Mouse (Mus musculus) heart, postnatal 4 days (tissue): ENCODE results near the gene Fgfr2. TPM values are rescaled to one million over a fixed set of nuclear protein-coding genes. Genes with fewer than 3 reads are reported as not detected.

ENCODE experiments used
- DNase-seq: peaks from one replicate; pipeline ENCODE4 v3.0.0; 2021
- total RNA-seq, 2 experiments: library from RNA; stranded (reverse); gene quantifications; 2 replicates each; pipeline ENCODE4 v1.2.3; 2021

Fgfr2 gene
- total RNA-seq, 2 experiments from 2014 or later: 10.2 to 10.6 TPM

DNA sequence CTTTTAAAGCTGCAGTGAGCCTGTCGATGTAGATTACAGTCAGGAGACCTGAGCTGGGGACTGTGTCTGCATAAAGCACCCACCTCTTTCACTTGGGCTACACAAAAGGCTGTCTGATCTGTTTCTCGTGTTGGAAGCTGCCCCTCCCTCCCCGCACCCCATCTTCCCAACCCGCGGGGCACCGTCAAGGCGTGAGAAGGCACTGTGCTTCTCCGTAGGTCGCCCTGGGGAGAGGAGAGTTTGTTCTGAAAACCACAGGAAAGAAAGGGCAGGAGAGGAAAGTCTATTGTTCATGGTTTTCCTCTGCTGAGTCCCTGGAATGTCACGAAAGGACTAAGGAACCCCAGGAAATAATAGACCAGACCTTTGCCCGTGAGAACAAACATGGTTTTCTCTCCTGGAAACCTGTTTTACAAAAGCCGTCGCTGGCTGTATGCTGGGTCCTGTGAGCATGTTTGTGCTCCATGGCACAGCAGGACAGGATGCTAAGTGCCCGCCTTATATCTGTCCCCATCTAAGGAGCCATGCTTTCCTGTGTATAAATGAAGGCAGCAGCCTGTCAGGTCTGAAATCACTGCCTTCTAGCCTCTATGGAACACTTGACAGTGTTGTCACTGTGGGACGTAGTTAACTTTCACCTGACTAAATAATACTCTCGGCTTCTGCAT, 2403.1 kb downstream of the Fgfr2 start:
- no peak for DNase-seq

DNA sequence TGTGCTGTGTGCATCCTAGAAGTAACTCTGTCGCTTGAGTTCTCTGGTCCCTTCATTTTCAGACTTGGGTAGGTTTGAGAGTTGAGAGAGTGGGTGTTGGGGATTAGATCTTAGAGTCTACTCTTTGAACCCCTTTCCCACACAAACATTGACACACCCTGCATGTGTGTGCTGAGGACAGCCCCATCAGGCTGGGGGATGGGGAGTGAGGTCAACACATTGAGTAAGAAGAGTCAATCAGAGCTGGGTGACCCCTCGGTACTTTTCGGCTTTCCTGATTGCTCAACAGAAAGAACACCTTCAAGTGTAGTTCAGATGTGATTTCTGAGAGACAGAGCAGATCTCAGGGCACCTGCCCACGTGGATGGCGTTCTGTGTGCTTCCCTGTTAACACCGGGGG, 2406.2 kb downstream of the Fgfr2 start:
- DNase-seq: no peak

DNA sequence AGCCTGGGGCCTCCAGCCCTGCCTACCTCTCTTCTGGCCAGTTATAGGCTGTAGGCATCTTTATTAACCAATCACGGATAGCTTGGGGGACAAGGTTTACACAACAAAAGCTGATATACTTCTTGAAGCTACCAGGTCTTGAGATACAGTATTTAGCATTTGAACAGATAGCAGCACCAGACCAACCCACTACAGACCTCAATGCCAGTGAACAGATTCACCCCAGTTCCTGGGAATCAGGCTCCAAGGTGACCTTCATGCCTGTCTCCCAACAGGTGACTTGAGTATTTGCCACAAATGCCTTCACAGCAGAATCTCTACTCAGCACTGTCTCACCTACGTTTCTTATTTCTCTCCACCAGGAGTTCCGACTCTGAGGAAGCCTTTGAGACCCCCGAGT, 2406.8 kb downstream of the Fgfr2 start:
- no peak for DNase-seq

DNA sequence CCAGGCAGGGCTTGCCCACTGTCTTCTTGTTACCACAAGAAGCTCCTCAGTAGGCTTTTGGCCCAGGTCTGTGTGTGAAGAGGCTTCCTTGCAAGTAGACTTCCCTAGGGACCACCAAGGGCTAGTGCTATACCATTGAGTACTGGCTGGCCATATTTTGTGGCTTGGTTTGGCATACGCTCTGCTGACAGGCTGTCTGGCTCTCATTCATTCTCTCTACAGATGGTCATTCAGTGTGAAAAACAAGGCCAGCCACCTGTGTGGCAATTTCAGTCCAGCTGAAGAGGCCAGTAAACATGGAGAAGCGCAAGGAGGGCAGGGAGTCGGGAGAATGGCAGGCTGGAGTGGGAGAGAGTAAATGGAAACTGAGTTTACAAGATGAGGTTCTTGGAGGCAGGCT, 2407.7 kb downstream of the Fgfr2 start:
- DNase-seq: no peak

DNA sequence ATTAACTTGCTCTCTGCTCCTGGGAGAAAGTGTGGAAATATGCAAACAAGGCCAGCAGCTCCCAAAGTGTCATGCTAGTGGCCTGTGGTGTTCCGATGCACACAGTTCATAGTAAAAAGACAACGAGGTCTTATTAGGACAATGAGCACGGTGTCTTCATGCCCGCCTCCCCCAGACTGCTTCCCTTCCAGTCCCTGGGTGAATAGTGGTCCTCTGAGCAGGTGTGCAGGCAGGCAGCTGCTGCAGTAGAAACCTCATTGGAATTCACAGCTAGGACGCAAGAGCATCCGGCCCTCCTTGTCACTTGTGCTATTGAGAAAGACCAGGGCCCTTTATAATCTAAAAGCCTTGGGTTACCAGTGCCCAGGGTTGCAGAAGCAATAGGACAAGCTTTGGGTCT, 2409.8 kb downstream of the Fgfr2 start:
- no peak for DNase-seq

DNA sequence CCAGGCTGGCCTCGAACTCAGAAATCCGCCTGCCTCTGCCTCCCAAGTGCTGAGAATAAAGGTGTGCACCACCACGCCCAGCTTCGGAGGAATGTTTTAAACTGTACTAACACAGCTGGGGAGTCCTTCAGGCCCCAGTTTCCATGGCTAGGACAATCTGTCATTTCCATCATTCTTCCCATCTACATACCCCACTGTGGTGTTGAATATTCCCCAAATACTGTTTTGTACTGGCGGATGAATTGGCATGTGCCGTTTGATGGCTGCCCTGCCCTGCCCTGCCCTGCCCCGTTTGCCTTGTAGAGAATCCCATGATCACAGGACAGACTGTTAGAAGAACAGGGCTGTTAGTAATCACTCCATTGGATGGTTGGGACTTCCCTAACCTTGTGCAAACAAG, 2411.3 kb downstream of the Fgfr2 start:
- DNase-seq: no peak

DNA sequence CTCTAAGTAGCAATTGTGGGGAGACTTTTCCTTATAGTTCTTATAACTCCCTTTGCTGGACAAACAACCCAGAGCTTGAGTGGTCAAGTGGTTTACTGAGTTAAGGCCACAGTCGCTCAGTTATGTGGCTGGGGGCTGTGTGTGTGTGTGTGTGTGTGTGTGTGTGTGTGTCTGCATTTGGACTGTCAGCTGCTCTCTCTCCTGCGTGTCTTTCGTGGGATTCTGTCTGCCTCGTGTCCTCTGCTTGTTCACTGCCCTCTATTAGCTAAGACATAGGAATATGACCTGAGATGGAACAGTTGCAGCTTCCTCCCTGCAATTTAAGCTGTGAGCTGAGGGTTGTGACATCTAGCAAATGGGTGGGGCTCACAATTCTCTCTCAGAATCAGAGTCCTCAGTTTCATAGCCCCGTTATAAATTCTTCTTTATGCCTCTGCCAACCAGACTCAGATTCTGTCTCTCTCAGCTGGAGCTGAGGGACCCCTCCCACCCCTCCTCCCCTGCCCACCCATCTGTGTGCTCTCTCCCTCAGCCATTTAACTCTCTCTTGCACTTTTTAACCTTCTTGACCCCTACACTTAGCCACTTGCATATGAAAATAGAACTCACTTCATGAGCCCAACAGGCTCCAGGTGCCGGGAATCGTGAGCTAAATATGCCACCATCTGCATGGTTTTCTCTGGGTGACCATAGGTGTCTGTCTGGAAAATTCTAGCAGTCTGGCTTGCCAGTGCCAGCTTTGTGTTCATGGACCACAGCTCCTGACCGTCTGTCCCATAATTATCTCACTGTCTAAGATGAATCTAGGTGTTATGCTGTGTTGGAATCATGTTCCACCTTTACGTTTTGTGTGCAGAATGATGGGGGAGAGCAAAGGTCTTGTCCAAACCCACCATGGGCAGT, 2413.5 kb downstream of the Fgfr2 start:
- DNase-seq: no peak

DNA sequence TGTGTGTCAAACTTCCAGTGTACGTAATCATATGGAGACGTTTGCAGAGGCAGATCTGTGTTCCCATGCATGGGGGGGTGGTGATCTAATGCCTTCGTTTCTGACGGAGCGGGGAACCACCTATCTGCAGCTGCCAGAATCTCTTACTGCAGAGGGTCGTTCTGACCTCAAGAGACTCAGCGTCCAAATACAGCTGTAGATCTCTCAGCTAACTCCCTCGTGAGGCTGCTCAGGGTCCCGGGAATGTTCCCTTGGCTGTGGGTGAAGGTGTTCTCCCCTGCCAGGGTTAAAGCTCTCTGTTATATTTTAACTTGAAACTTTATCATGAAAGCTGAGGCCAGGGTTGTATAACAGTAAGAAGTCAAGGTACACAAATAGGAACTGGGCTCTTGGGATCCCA, 2414.2 kb downstream of the Fgfr2 start:
- peak; percentile 21 for DNase-seq

DNA sequence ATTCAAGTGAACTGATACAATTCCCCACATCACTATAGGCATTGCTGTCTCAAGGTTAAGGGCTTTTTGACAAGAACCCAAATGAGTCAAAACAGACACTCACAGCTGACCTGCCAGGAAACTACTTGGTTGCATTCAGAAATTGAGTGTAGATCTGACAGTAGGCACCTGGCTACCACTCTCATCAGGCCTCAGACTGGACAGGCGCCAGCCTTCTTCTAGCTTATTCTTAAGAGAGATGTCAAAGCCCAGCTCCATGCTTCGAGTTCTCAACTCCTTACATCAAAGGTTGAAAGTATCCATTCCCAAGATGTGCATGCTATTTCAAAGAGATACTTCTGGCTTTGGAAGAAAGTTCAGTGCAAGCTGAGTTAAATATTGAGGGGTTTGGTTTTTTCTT, 2417.9 kb downstream of the Fgfr2 start:
- no peak for DNase-seq

DNA sequence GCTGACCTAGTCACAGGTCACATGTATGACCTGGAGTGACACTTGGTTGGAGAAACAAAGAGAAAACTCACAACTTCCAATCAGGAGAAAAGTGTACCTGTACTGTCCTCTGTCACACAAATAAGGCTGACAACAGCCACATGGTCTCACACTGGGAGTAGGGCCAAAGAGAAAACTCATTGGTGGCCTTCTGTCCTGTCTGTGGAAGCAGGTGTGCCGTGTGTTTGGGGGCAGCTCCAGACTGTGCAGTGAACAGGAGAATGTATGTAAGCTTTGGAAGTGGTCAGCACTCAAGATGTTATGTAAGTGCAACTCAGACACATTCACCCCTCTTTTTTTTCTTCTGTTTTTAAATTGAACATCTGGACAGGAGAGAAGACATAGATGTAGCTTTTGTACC, 2421.8 kb downstream of the Fgfr2 start:
- DNase-seq: no peak

DNA sequence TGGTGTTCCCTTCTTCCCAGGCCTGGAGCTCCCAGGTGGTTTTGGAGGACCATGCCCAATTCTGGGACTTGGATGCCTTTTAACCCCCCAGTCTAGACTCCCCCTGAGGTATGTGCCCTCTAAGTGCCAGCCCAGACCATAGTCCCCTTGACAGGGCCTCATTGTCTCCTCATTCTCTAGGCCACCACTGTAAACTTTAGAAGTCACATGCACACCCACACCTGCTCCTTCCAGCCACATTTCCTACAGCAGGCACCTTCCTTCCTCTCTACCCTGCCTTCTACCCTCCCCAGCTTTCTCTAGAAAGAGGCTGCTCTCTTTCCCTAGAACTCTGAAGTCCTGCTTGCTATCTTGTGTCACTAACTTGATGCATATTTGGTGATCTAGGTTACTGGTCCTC, 2424.7 kb downstream of the Fgfr2 start:
- DNase-seq: no peak

DNA sequence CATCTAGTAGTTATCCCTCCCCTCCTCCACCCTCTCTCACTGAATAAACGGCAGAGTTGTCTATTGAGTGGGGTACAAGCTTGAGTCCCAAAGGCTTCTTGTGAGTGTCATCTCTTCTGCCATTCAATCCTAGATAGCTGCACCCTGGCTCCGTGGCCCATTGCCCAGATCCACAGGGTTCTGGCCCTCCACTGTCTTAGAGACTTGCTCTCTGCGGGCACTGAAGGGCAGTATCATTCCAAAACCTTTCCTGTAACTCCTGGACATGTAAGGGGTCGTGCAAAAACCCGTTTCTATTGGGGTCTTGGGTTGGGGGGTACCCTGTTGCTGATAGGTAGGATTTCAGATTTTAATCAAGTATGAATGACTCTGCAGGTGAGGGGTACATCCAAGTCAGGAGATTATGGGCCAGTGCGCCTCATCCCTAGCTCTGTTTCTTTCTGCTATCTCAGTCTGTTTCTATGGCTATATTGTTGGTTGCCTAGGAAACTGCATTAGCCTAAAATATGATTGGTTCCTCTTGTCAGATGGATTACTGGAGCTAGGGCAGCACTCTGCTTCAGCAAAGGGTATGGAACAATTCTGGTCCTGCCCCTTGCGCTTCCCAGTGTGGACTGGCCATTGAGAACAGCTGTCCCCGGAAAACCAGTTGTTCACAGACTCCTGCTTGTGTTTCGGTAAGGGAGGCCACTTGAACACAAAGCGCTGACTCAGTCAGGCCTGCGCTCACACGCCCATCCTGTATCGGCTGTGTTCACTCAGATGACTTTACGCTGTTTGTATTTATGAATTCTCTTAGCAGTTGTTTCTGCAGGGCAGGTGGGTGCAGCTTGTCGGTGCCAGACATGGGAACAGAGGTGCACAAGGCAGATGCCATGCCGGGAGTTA, 2426.6 kb downstream of the Fgfr2 start:
- DNase-seq: no peak

DNA sequence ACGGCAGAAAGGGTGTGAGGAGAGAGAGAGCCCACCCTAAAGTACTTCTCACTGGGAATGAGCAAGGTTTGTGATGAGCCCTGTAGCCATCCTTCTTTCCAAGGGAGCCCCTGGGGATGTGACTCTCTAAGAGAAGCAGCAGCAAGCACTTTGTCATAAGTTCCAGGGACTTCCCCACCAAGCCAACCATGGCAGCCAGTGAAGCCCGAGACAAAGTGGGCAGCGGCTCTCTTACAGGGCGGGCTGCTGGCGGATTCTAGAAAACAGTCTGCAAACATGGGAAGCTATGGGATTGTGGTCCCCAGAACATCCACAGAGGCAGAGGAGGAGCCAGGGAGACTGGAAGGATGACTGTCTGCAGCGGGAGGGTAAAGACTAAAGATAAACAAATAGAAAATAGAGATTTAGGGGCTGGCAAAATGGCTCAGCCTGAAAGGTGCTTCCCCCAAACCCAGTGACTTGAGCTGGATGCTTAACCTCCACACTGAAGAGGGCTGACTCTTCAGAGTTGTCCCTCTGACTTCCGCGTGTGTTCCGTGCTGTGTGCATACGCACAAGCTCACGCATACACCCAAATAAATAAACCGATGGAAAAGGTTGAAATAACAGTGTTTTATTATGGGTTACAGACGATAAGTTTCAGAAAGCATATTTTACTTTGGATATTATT, 2427.3 kb downstream of the Fgfr2 start:
- no peak for DNase-seq

DNA sequence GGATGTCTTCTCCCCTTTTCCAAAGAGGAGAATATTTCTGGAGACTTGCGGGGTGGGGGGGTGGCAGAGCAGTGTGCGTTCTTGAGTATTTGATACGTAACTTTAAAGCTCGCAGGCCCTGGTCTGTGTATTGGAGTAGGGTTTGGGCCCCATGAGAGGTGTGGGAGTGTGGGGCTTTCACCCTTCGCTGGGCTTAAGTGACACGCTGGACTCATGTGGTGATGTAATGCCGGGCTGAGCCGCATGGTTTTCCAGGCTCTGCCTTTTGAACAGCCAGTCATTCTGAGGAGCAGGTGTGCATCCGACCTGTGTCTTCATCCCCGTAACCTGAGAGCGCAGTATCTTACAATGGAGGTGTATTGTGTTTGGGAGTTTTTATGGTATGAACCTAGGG, 2429.4 kb downstream of the Fgfr2 start:
- no peak for DNase-seq

DNA sequence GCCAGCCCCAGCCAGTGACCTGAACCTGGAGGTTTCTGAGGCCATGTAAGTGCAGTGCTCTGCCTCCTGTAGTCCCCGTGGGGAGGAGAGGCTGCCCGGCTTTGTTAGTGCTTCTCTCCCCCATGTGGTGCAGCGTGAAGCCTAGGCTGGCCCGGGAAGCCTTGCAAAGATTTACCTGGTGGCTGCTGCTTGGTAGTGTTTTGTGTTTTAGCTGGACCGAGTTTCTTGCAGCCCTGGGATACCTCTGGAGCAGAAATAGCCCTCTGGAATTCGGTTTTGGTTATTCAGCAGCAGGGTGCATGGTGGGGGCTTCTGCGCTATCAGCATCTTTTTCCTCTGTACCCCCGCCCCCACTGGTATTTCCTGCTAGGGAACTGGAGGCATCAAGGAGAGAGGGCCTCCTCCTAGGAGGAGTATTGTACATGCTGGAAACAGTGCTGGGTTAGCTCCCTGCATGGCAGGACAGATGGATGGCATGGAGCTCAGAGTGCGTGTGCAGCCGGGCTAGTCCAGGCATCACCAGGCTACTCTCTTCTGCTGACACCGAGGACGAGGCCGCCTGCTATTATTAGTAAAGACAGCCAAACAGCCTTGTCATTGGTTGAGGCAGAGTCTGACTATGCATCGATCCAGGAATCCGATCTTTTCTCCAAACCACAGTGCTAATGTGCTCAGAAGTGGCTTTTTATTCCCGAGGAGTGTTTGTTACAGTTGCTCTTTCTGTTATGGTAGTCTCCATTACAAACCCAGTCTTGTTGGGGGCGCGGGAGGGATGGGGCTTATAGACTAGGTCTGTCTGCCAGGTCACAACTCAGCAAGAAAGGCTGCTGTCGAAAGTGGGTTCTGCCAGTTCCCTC, 2430.0 kb downstream of the Fgfr2 start:
- DNase-seq: peak; percentile 39

DNA sequence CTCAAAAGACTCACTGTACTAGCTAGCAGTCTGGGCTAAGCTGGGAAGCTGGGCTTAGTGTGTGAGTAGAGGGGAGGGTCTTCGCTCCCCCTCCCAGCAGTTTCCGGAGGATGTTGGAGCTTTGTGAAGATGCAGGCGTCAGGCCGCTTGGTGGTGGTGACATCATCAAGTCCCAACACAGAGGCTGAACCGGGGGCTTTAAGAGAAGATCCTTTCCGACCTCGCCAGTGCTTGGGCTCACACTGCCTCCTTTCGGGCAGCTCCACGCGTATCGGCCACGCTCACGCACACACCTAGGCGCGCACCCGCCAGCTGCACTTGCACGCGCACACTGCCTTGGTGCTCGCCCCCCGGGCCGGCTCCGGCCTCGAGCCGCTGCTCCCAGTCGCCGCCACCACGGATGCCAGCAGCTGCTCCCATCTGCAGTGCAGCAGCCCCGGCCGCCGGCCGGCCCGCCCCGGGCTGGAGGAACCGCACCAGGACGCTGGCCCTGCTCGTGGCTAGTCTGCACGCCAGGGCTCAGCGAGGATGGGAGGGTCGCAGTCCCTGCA, 2430.7 kb downstream of the Fgfr2 start:
- peak; percentile 76 for DNase-seq

DNA sequence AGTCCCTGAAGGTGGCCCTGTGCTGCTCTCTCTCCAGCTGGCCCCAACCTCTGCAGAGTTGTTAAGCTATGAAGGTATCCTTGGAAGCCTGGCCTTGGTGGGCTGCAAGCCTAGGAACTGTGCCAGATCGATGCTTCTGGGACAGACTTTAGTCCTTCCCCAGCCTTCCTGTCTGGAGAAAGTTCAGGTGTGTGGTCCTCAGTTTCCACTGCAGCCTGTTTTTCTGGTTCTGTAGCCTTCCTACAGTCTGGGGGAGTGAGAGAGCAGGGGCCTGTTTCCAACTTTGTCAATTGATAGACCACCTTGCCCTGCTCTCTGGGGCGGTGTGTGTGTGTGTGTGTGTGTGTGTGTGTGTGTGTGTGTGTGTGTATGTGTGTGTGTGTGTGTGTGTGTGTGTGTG, 2431.2 kb downstream of the Fgfr2 start:
- no peak for DNase-seq

DNA sequence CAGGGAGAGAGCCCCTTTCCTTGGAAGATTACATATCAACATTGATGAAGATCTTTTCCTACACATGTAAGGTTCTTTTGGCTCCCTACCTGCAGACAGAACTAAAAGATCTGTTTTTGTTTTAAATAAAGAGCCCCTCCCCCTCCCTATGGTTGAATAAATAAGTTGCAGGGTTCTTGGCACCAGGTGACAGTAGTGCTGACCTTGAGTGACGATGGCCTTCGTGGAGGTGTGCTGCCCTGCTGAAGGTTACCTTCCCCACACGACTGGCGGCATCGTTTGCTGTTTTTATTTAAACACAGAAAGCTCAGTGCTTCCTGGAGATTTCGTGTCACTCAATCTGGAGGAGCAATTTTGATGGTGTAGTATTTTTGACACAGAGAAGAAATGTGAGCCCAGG, 2432.3 kb downstream of the Fgfr2 start:
- DNase-seq: no peak

DNA sequence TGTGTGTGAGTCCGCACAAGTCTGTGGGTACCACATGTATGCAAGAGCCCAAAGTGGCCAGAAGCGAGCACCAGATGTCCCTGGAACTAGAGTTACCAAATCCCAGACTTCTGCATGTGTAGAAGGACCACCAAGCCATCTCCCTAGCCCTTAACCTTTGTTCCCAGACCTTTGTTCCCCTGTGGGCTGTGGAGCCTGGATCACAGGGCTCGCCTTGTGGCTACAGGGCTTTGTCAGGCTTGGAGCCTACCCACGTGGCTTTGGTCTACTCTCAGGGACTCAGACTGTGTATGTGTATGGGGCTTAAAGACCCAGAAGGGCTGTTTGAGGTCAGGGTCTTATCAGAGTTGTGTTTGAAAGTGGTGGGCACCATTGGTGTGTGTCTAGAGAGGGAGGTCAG, 2434.5 kb downstream of the Fgfr2 start:
- DNase-seq: no peak

DNA sequence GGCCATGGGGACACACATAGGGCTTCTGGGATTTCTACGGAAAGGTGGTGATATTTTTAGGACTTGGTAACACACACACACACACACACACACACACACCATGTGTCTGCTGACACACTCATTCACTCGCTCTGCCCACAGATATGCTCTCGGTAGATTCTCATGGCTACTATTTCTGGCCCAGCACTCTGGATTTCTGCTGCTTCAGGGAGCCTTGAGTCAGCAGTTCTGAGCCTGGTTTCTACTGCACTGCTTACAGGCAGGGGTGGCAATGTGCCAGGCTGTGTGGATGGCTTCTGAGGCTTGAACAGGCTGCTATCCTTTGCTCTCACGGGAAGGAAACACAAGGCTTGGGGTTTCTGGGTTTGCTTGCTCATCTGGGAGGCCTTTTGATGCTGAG, 2441.4 kb downstream of the Fgfr2 start:
- DNase-seq: peak; percentile 76

DNA sequence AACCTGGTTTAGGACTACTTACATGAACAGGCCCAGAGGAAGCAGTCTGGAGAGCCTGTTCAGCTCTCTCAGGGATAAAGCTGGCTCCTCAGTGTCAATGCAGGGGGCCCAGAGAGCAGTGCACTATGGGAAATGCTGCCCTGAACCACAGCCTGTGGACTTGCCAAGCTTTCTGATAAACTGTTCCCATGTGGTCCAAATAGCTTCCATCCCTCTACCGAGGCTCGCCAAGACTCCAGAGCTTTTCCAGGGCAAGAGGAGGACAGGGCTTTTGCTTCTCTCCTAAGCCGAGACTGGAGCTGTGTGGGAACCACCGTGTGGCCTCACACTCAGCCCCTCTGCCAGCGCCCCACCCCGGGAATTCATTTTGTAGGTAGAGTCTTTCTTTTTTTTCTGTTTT, 2444.7 kb downstream of the Fgfr2 start:
- DNase-seq: peak; percentile 70
